Mouse (Mus musculus): Measurements from ENCODE around the gene Syt7. TPM values are rescaled to one million over a fixed set of nuclear protein-coding genes. Genes with fewer than 3 reads are reported as not detected.

The Syt7 gene
- total RNA-seq, 2 experiments from 2014 or later: 2.3 to 2.5 TPM

DNA sequence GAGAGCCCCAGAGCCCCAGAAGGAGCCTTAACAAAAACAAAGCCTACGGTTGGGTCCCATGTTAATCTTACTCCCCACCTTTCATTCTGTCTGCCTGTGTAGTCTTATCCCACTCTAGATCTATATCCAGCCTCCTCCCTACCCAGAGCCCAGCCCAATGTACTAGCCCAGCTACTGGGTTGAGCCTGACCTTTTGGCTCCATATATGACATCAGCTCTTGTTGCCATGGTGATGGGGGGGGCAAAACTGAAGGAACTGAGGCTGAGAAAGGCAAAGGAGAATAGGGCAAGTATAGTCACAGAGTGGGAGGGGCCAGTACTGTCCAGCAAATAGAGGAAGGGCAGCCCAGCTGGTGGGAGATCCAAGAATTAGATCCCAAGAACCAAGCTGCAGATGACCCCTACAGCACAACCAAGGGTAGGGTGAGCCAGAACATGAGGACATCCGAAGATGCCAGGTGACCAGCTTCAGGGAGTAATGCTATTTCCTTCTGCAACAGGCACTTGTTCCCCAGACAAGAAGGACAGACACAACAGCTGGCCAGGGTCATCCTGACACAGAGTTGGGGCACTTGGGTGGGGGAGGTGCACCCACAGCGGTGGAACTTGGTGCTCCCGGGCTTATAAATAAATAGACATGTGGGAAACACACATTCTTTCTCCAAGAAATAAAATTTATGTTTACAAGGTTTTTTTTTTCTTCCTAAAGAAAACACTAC is 66.0 kb downstream of the Syt7 start:
- no peak for DNase-seq
- intact Hi-C loops (cut with DNase I): no loop called here

GRCm38 (mm10) chr19:10455437-10455806 is 66.5 kb downstream of the Syt7 start:
- intact Hi-C loops (cut with DNase I): no loop called here
- DNase-seq: no peak

DNA sequence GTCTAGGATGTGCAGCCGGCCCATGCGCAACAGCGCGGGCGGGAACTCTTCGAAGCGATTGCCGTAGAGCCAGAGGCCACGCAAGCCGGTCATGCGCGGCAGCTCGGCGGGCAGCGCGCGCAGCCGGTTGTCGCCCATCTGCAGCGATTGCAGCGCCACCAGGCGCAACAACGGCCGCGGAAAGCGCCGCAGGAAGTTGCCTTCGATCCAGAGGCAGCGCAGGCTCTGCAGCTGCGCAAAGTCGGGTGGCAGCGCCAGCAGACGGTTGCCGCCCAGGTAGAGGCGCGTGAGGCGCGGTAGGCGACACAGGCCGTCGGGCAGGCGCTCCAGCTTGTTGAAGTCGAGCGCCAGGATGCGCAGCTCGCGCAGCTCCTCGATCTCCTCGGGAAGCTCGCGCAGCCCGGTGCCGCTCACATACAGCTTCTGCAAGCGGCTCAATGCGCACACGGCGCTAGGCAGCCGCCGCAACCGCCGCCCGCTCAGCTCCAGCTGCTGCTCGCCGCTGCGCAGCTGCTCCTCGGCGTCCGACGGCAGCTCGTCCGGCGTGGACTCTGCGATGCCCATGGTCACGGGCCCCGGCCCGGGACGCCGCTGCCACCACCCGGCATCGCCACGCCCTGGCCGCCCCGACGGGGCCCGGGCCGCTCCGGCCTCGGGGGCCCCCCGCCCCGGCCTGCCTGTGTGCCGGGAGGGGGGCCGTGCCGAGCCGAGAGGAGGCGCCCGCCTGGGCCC is 68.0 kb downstream of the Syt7 start, which contains the start of gene Lrrc10b:
TSS of gene Lrrc10b (minus strand) at position 722 of the 732 bp plus-strand sequence.
- intact Hi-C loops (cut with DNase I): no loop called here
- peak in 1 of 2 experiments; percentile 21 for DNase-seq

DNA sequence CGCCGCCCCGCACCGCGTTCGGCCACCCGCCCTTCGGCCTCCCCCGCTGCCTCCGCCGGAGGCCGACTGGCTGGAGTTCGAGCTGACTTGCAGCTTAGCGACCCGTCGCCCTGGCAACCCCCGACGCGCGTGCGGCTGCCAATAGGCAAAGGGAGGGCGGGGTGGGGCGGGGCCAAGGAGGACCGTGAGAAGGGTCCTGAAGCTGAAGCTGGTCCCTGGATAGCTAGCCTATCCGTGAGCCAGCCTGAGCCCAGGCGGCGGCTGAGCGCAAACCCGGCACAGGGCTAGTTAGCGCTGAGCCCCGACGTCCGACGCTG is 68.6 kb downstream of the Syt7 start:
- intact Hi-C loops (cut with DNase I): no loop called here
- no peak for DNase-seq

DNA sequence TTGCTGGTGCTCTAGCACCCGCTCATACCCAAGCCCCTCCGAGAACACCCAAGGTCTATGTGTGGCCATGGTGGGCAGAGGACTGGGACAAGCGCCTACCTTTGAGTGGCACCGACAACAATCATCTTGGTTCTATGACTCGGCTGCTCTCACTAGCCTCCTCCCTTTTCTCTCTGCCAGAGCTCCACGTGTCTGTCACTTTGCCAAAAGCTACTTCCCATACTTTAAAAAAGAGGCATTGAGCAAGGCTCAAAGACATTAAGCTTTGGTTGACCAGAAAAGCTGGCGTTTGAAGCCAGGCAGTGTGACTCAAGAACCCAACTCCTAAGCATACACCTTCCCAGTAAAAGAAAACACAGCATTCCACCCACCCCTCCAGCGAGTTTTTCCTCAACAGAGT is 69.2 kb downstream of the Syt7 start:
- intact Hi-C loops (cut with DNase I): no loop called here
- no peak for DNase-seq

DNA sequence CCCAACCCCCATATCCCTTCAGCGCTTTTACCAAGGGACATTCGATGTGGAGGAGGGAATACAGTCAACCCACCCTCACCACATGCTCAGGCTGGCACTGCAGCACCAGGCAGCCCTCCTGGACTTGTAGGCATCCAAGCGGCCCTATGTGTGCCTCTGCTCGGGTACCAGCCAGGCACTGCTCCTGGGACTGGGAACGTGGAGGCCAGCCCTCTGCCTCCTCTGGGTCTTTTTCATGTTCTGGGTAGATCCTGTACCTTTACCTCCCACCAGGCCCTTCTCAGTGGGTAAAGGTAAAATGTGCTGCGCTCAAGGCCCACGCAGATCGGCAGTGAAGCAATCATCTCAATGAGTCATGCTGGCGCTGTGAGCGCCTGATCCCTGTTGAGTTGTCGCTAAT is 71.0 kb downstream of the Syt7 start:
- intact Hi-C loops (cut with DNase I): no loop called here
- DNase-seq: no peak

DNA sequence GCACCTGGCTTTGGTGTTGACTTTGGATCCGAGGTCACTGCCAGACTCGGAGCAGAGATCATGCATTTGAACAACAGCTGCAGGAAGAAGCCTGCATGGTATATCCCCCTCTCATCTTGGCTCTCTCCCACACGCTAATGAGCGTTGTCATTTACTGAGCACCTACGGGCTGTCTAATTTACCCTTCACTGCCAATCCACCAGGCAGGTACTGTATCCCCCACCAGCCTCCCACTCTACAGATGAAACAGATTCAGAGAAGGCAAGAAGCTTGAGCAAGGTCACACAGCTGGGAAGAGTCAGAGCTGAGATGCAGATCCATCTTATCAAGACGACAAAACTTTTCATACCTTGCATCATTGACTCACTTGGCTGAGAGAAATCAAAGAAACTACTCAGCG is 72.7 kb downstream of the Syt7 start:
- no peak for DNase-seq
- intact Hi-C loops (cut with DNase I): no loop called here

- no peak for DNase-seq
- intact Hi-C loops (cut with DNase I): no loop called here
Observed at GRCm38 (mm10) chr19:10464427-10464826, 75.5 kb downstream of the Syt7 start.

DNA sequence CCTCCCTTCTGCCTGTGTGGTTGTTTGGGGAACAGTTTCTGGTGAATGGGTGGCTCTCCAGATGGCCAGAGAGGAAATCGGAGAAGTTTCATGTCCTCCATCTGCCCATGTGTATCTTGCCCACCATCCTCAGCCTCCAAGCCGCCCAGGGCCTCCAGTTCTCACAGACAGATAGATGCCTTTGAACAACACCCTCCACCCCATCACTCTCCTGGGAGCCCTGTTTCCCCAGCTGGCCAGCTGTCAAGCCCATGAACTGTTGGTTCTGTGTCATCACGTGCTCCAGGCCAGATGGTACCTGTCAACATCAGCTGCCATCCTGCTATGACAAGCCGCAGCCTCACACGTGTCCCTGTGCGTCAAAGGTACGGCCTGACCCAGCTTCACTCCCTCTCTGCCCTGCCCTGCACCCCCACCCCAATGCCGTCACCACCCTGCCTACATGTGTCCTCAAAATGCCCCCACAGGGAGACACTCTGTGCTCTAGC is 80.3 kb downstream of the Syt7 start:
- intact Hi-C loops (cut with DNase I): no loop called here
- no peak for DNase-seq

GRCm38 (mm10) chr19:10472958-10473357 is 84.1 kb downstream of the Syt7 start:
- no peak for DNase-seq
- intact Hi-C loops (cut with DNase I): loop anchor here (10.0 kb wide), 1 partner anchor 228 kb away; the partner anchor contains the start of gene Myrf

GRCm38 (mm10) chr19:10473779-10474178 is 84.9 kb downstream of the Syt7 start:
- intact Hi-C loops (cut with DNase I): loop anchor here (10.0 kb wide), 1 partner anchor 229 kb away; the partner anchor contains the start of gene Myrf
- DNase-seq: no peak

GRCm38 (mm10) chr19:10479541-10479940 is 90.7 kb downstream of the Syt7 start:
- intact Hi-C loops (cut with DNase I): loop anchor here (10.0 kb wide), 1 partner anchor 235 kb away; the partner anchor contains the start of gene Myrf
- DNase-seq: no peak

DNA sequence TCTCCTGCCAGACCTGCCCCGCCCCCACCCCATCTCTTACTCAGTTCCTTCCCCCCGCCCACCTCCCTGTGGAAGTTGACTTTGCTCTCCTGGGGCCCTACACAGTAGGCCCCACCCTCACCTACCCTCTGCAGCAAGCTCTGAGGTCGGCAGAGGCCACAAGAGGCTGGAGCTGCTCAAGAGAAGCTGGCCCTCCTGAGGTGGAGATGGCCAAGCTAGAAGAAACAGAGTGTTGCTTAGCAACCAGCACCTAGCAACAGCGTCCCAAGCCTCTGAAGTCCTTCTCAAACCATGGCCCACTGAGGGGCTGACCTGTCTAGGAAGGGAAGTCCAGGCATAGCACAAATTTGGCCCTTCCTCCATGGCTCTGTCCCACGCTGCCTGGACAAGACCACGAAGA is 93.8 kb downstream of the Syt7 start, which contains the start of gene Ppp1r32:
TSS of gene Ppp1r32 (minus strand) at position 226 of the 400 bp plus-strand sequence.
- DNase-seq: no peak
- intact Hi-C loops (cut with DNase I): no loop called here

GRCm38 (mm10) chr19:10486264-10486738 is 97.4 kb downstream of the Syt7 start:
- intact Hi-C loops (cut with DNase I): loop anchor here (1.0 to 5.0 kb wide), 2 partner anchors 37 to 154 kb away; no protein-coding TSS in a partner anchor

DNA sequence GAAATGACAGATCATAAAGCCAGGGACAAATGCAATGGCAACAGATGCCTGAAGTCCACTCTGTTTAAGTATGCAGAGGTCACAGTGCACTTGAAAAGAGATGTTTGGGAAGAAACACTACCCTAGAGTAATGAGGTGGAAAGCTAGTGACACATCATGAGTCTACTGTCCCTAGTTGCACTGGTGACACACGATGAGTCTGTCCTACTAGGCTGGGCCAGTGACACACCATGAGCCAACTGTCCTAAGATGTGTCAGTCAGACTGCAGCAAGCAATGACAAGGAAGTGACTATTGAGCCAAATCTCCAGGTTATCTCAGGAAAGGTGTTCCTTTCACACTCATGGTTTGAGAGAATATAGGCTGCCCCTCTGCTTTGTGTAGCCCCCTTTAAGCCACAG is 106.8 kb downstream of the Syt7 start:
- no peak for DNase-seq
- intact Hi-C loops (cut with DNase I): no loop called here

More at GRCm38 (mm10) chr19:10486264-10486738, 97.4 kb downstream of the Syt7 start:
- DNase-seq: no peak

- intact Hi-C loops (cut with DNase I): no loop called here
- DNase-seq: no peak
Observed at GRCm38 (mm10) chr19:10496976-10497375, 108.1 kb downstream of the Syt7 start.

DNA sequence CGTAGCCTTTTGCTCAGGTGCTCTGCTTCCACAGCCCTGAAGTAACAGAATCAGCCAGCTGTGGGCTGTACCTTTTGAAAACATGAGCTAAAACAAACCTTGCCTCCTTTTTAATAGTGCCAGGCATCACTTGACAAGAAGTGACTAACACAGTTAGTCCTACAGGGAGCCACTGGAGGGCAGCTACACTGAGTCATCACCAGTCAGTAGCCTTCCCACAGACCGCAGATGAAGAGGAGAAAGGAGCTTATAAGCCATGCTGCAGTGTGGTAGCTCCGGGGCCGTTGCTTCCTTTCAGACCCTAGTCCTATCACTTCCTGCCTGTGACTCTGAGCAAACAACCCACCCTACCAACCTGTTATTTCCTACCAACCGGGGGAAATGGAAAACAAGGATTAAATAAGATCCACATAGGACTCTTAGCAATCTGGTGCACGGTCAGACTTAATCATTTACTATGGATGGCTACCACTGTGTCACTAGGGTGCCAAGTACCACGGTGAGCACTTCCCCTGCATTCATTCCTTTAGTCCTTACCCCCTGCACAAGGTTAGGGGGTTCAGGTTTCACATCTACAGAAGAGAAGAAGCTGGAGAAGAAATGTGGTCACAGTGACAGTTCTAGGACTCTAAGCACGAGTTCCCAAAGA is 108.7 kb downstream of the Syt7 start:
- DNase-seq: no peak
- intact Hi-C loops (cut with DNase I): no loop called here

DNA sequence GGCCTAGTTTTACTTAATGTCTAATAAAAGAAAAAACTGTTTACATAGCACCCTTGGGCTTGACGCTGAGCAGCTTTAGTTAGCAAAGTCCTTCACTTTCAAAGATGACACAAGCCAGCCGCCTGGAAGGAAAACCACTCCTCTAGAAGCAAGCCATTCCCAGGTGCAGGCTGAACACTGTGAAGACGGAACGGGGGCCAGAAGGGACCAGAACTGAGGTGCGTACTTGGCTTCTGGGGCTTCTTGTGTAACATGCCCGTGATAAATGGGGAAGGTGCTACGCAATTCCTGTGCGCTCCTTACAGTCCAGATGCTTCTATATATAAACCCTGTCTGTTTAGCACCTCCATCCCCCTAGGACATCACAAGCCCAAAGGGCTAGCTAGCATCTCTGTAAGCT is 111.7 kb downstream of the Syt7 start:
- DNase-seq: no peak
- intact Hi-C loops (cut with DNase I): no loop called here

GRCm38 (mm10) chr19:10502571-10502970 is 113.7 kb downstream of the Syt7 start:
- intact Hi-C loops (cut with DNase I): no loop called here
- no peak for DNase-seq
